ENCODE assay signal across 9 mouse cellular contexts in the genomic region with DNA sequence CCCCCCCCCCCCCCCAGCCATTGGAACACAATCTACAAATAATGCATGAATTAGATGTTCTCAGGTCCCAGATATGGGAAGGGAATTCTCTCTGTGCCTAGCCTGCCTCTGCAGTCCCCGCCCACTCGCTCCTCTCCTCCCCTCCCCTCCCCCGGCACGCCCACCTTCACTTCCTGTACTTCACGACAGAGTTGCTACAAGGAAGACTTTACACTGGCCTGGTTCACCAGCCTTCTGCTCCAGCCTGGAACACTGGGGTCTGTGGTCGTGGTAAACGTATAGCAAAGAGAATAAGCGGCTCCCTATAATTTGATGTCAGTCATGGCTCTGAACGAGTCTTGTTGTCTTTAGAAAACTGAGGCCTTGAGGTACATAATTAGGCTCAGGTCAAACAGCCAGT. TPM values are rescaled to one million over a fixed set of nuclear protein-coding genes. Genes with fewer than 3 reads are reported as not detected.
DNase-seq lines count a peak whose midpoint lies in the region; ATAC-seq lines count a peak whose summit lies in the region.
"Had no signal": no experiment of that assay in that cellular context is flagged by ENCODE, and none has a peak within 500 bp of the region (broad histone marks: within the 10 kb centered on the region; RNA-seq: fewer than 3 reads in every experiment).

No protein-coding gene starts in this region.

- H3K9me3 ChIP-seq in heart, embryonic 10.5 days, result no peaks in the 10 kb centered on the region
- no peaks in the 10 kb centered on the region for H3K9me3 ChIP-seq in liver, embryonic 15.5 days (replicated peaks)
- no peaks in the 10 kb centered on the region for H3K9me3 ChIP-seq in stomach, embryonic 14.5 days (ENCODE audit: control insufficient read depth, low read depth, low read length)
- H3K9me3 ChIP-seq in midbrain, embryonic 15.5 days, result no peaks in the 10 kb centered on the region

- H3K27ac ChIP-seq in heart, embryonic 10.5 days, result peak overlapping the region; percentile 59; the same call in 1 of the 2 replicates
- H3K27ac ChIP-seq in liver, embryonic 15.5 days (replicated peaks), result no peak overlapping the region
- H3K27ac ChIP-seq in stomach, embryonic 14.5 days (ENCODE audit: low read length), result no peak overlapping the region
- no peak overlapping the region for H3K27ac ChIP-seq in midbrain, embryonic 15.5 days

- H3K27me3 ChIP-seq in heart, embryonic 10.5 days (ENCODE audit: insufficient read depth, poor library complexity, severe bottlenecking), result peaks cover 8% of the 10 kb centered on the region
- peaks cover 19% of the 10 kb centered on the region for H3K27me3 ChIP-seq in liver, embryonic 15.5 days
- no peaks in the 10 kb centered on the region for H3K27me3 ChIP-seq in stomach, embryonic 14.5 days (ENCODE audit: control insufficient read depth, insufficient read depth, low read length)
- H3K27me3 ChIP-seq in midbrain, embryonic 15.5 days (replicated peaks), result no peaks in the 10 kb centered on the region

- 0 out of 2 replicates have a peak overlapping the region, but pooled peaks have one; percentile 18 for H3K4me3 ChIP-seq in heart, embryonic 10.5 days
- H3K4me3 ChIP-seq in liver, embryonic 15.5 days (replicated peaks), result no peak overlapping the region
- no peak overlapping the region for H3K4me3 ChIP-seq in stomach, embryonic 14.5 days (ENCODE audit: low read depth, low read length)
- no peak overlapping the region for H3K4me3 ChIP-seq in midbrain, embryonic 15.5 days
- H3K4me3 ChIP-seq: myocyte had no signal

- peak overlapping the region; percentile 29 for H3K4me2 ChIP-seq in liver, embryonic 15.5 days
- no peak overlapping the region for H3K4me2 ChIP-seq in stomach, embryonic 14.5 days (replicated peaks; ENCODE audit: low read depth, low read length)
- H3K4me2 ChIP-seq in midbrain, embryonic 15.5 days, result no peak overlapping the region

- DNase-seq in urinary bladder, postnatal 25 days (ENCODE audit: low spot score), result peak; percentile 18
- DNase-seq in urinary bladder, postnatal 10 days (ENCODE audit: low spot score), result no peak
- DNase-seq in heart, embryonic 10.5 days (ENCODE audit: low spot score), result peak; percentile 83
- DNase-seq in frontal cortex, postnatal 25 days (ENCODE audit: low spot score in 2 of 2), result no peak
- no peak for DNase-seq in gastrocnemius, postnatal 25 days

- peaks cover 24% of the 10 kb centered on the region for H3K4me1 ChIP-seq in heart, embryonic 10.5 days
- H3K4me1 ChIP-seq in liver, embryonic 15.5 days (replicated peaks), result peaks cover 18% of the 10 kb centered on the region; the same call in 1 of the 2 replicates
- peaks cover 10% of the 10 kb centered on the region; the same call in 1 of the 2 replicates for H3K4me1 ChIP-seq in stomach, embryonic 14.5 days (ENCODE audit: control insufficient read depth, insufficient read depth, low read length)
- H3K4me1 ChIP-seq in midbrain, embryonic 15.5 days, result no peaks in the 10 kb centered on the region

- H3K9ac ChIP-seq in liver, embryonic 15.5 days, result no peak overlapping the region
- no peak overlapping the region for H3K9ac ChIP-seq in stomach, embryonic 14.5 days (replicated peaks; ENCODE audit: low read depth, low read length)
- H3K9ac ChIP-seq in midbrain, embryonic 15.5 days, result no peak overlapping the region

- H3K36me3 ChIP-seq in heart, embryonic 10.5 days, result no peaks in the 10 kb centered on the region
- H3K36me3 ChIP-seq in liver, embryonic 15.5 days (replicated peaks), result no peaks in the 10 kb centered on the region
- no peaks in the 10 kb centered on the region for H3K36me3 ChIP-seq in stomach, embryonic 14.5 days (ENCODE audit: control insufficient read depth, insufficient read depth, low read length)
- H3K36me3 ChIP-seq in midbrain, embryonic 15.5 days (replicated peaks), result no peaks in the 10 kb centered on the region

- ATAC-seq in liver, embryonic 15.5 days (ENCODE audit: insufficient read depth), result no peak
- ATAC-seq in stomach, embryonic 14.5 days (ENCODE audit: insufficient number of reproducible peaks, insufficient read depth, low FRiP score, low read depth), result peak; percentile 42; the same call in 1 of the 2 replicates
- no peak for ATAC-seq in midbrain, embryonic 15.5 days (replicated peaks)

- WGBS in heart, embryonic 10.5 days, result 38% methylated on average over 8 of the region's 9 CpGs
- WGBS in liver, embryonic 15.5 days (ENCODE audit: insufficient replicate concordance), result 14% methylated on average over 9 of the region's 9 CpGs
- WGBS in stomach, embryonic 14.5 days, result 39% methylated on average over 9 of the region's 9 CpGs
- WGBS in midbrain, embryonic 15.5 days, result 44% methylated on average over 9 of the region's 9 CpGs

RNA-seq across cellular contexts. Expression of gene Traf1, which starts 3.7 kb away (rescaled TPM):
- polyA plus RNA-seq in heart, embryonic 10.5 days (2016; fragmentation: Nextera tagmentation; extraction: Ambion mirVana), result 0.78 and 0.85 TPM in 2 replicates
- polyA plus RNA-seq in liver, embryonic 15.5 days (2015; fragmentation: Nextera tagmentation; extraction: Ambion mirVana), result 0.29 and 0.61 TPM in 2 replicates
- 3.7 and 4.3 TPM in 2 replicates for polyA plus RNA-seq in stomach, embryonic 14.5 days (2014; fragmentation: Nextera tagmentation; extraction: Ambion mirVana)
- 1 to 10 TPM in 1 of 2 experiments, under 1 TPM in 1; 0.46 to 1.3 TPM for total RNA-seq in gastrocnemius, postnatal 25 days (2021)
- polyA plus RNA-seq in midbrain, embryonic 15.5 days (2015; fragmentation: Nextera tagmentation; extraction: Ambion mirVana), result 3.6 and 3.8 TPM in 2 replicates

RNA-seq across cellular contexts. Expression of gene Phf19, which starts 51.5 kb away (rescaled TPM):
- polyA plus RNA-seq in heart, embryonic 10.5 days (2016; fragmentation: Nextera tagmentation; extraction: Ambion mirVana), result 3.1 and 3.9 TPM in 2 replicates
- polyA plus RNA-seq in liver, embryonic 15.5 days (2015; fragmentation: Nextera tagmentation; extraction: Ambion mirVana), result 1.5 and 1.8 TPM in 2 replicates
- polyA plus RNA-seq in stomach, embryonic 14.5 days (2014; fragmentation: Nextera tagmentation; extraction: Ambion mirVana), result 8.2 and 11.9 TPM in 2 replicates
- total RNA-seq in gastrocnemius, postnatal 25 days (2021), result 1 to 10 TPM in 1 of 2 experiments, under 1 TPM in 1; 0.91 to 1.3 TPM
- 1.5 and 2.1 TPM in 2 replicates for polyA plus RNA-seq in midbrain, embryonic 15.5 days (2015; fragmentation: Nextera tagmentation; extraction: Ambion mirVana)

Comparison
In these comparisons a context has a peak if more than half of its experiments do, and no peak if none do; other contexts are left out.
1. DNase-seq: peak in urinary bladder, postnatal 25 days (single experiment) and heart, embryonic 10.5 days (single experiment); none in urinary bladder, postnatal 10 days (single experiment), frontal cortex, postnatal 25 days (0 of 2) and gastrocnemius, postnatal 25 days (single experiment).